Mouse (Mus musculus): ENCODE results near the gene Mipep. TPM values are rescaled to one million over a fixed set of nuclear protein-coding genes. Genes with fewer than 3 reads are reported as not detected.

The Mipep gene
- polyA plus RNA-seq, 1 experiment from 2014 or later: 20.3 TPM

DNA sequence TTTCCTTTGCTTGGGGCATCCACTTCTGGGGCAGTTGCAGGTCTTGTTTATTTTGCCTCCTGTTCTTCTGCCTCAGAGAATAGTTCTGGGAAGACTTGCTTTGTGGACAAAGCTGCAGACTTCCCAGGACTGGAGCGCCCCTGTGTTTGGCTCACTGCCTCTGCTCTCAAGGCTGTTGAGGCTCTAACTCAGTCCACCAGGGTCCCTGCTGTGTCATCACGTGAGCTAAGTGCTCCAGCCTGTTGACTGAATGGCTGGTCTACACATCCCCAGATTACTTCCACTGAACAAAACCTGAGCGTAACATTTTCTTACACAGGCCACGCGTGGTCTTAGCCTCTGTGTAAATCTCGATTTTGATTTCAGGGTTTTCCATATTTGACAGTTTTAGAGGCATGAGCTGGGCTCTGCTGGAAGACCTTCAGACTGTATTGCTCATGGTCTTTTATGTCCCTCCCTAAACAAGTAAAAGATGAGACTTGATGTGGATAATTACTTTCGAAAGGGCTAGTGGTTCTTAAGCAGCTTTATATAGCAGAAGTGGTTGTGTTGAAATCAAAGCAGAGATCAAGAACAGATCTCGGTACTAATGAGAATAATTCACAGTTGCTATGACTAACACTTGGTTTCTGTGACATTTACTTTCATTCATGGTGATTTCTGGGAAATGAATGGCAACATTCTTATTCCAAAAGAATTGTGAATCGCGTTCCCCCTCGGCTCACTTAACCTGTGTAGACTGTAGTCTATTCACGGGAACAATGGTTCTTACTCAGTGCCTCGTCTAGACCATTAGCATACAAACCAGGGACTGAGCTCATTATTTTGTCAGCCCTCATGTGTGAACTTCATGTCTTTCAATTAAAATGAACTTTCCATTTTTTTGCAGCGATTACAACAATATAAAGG, 31.2 kb upstream of the Mipep start:
- H3K9me3 ChIP-seq (replicated peaks; ENCODE audit: control insufficient read depth, low read length, poor library complexity, severe bottlenecking): no peaks in the 10 kb centered on the region
- no peaks in the 10 kb centered on the region for H3K27me3 ChIP-seq (ENCODE audit: control insufficient read depth, insufficient read depth, low read depth, low read length)
- H3K27ac ChIP-seq (ENCODE audit: low read length): no peak overlapping the region
- H3K4me2 ChIP-seq (ENCODE audit: low read length): no peak overlapping the region
- H3K36me3 ChIP-seq (ENCODE audit: control insufficient read depth, insufficient read depth, low read length): no peaks in the 10 kb centered on the region
- 49% methylated on average over 14 of the region's 14 CpGs for WGBS
- H3K9ac ChIP-seq (ENCODE audit: low read depth, low read length): no peak overlapping the region
- no peaks in the 10 kb centered on the region for H3K4me1 ChIP-seq (ENCODE audit: control insufficient read depth, insufficient read depth, low read length)
- H3K4me3 ChIP-seq (ENCODE audit: low read depth, low read length): no peak overlapping the region
- ATAC-seq: peak; percentile 59

DNA sequence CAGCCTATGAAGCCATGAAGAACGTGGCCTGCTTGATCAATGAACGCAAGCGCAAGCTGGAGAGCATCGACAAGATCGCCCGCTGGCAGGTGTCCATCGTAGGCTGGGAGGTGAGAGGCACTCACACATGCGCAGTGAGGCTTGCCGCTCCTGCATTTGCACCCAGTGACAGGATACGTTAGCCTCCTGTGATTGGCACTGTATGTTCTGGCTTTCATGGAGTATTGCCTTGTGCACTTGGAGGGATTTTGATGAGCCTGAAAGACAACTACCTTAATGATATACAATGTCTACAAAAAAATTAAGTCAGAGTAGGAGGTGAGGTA, 30.6 kb upstream of the Mipep start:
- WGBS: 66% methylated on average over 10 of the region's 10 CpGs
- Histone ChIP-seq H3K4me3 (ENCODE audit: low read depth, low read length) (no peak overlapping the region), H3K4me2 (ENCODE audit: low read length) (no peak overlapping the region), H3K9me3 (replicated peaks; ENCODE audit: control insufficient read depth, low read length, poor library complexity, severe bottlenecking) (no peaks in the 10 kb centered on the region), H3K27ac (ENCODE audit: low read length) (no peak overlapping the region), H3K4me1 (ENCODE audit: control insufficient read depth, insufficient read depth, low read length) (no peaks in the 10 kb centered on the region), H3K27me3 (ENCODE audit: control insufficient read depth, insufficient read depth, low read depth, low read length) (no peaks in the 10 kb centered on the region), H3K9ac (ENCODE audit: low read depth, low read length) (no peak overlapping the region), H3K36me3 (ENCODE audit: control insufficient read depth, insufficient read depth, low read length) (no peaks in the 10 kb centered on the region)
- peak; percentile 46; the same call in 1 of the 2 replicates for ATAC-seq

DNA sequence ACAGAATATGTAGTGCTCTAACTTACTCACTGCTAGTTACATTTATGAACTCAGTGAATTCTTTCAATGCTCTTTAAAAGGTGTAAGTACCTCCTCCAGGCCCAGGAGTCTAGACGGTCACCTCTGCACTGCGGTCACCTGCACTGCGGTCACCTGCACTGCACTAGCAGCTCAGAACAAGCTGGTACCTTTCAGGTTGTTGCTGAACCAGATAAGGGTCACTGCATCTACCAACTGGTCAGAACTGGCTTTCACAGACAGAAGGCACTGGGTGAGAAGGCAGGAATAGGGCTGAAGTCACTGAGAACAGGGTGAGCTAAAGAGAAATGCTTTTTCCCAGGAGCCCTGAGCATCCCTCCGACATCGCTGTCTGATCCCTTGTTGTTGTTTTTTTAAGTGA, 29.7 kb upstream of the Mipep start:
- no peaks in the 10 kb centered on the region for H3K27me3 ChIP-seq (ENCODE audit: control insufficient read depth, insufficient read depth, low read depth, low read length)
- no peak for ATAC-seq
- H3K4me3 ChIP-seq (ENCODE audit: low read depth, low read length): no peak overlapping the region
- no peaks in the 10 kb centered on the region for H3K4me1 ChIP-seq (ENCODE audit: control insufficient read depth, insufficient read depth, low read length)
- WGBS: 95% methylated on average over 5 of the region's 5 CpGs
- H3K9me3 ChIP-seq (replicated peaks; ENCODE audit: control insufficient read depth, low read length, poor library complexity, severe bottlenecking): no peaks in the 10 kb centered on the region
- H3K27ac ChIP-seq (ENCODE audit: low read length): no peak overlapping the region
- no peak overlapping the region for H3K9ac ChIP-seq (ENCODE audit: low read depth, low read length)
- H3K4me2 ChIP-seq (ENCODE audit: low read length): no peak overlapping the region
- H3K36me3 ChIP-seq (ENCODE audit: control insufficient read depth, insufficient read depth, low read length): no peaks in the 10 kb centered on the region

DNA sequence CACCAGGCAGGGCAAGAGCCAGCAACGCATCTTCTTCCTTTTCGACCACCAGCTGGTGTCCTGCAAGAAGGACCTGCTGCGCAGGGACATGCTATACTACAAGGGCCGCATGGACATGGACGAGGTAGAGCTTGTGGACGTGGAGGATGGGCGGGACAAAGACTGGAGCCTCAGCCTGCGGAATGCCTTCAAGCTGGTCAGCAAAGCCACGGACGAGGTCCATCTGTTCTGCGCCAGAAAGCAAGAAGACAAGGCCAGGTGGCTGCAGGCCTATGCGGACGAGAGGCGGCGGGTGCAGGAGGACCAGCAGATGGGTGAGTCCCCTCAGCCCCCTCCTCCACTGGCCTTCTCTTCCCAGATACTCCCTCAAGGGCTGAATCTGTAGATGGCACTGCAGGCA, 28.1 kb upstream of the Mipep start:
- no peaks in the 10 kb centered on the region for H3K27me3 ChIP-seq (ENCODE audit: control insufficient read depth, insufficient read depth, low read depth, low read length)
- H3K36me3 ChIP-seq (ENCODE audit: control insufficient read depth, insufficient read depth, low read length): no peaks in the 10 kb centered on the region
- no peak overlapping the region for H3K27ac ChIP-seq (ENCODE audit: low read length)
- H3K4me3 ChIP-seq (ENCODE audit: low read depth, low read length): no peak overlapping the region
- WGBS: 94% methylated on average over 15 of the region's 15 CpGs
- no peak overlapping the region for H3K4me2 ChIP-seq (ENCODE audit: low read length)
- no peaks in the 10 kb centered on the region for H3K4me1 ChIP-seq (ENCODE audit: control insufficient read depth, insufficient read depth, low read length)
- H3K9me3 ChIP-seq (replicated peaks; ENCODE audit: control insufficient read depth, low read length, poor library complexity, severe bottlenecking): no peaks in the 10 kb centered on the region
- no peak for ATAC-seq
- H3K9ac ChIP-seq (ENCODE audit: low read depth, low read length): no peak overlapping the region

DNA sequence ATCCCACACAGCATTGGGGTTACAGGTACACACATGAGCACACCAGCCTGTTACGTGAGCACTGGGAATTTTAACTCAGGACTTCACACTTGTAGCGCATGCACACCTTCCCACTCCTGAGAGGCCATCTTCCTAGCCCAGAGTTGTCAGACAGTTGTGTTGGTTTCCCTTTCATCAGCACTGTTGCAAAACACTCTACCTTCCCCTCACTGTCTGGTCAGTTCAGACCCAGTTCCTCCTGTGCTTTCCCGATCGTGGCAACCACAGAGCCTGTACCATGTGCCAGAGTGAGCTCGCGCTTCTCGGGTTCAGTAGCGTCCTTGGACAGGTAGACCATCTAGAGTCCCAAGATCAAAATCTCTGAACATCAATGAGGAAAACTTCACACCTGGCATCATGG, 27.1 kb upstream of the Mipep start:
- WGBS: 92% methylated on average over 8 of the region's 8 CpGs
- Histone ChIP-seq H3K27me3 (ENCODE audit: control insufficient read depth, insufficient read depth, low read depth, low read length) (no peaks in the 10 kb centered on the region), H3K9me3 (replicated peaks; ENCODE audit: control insufficient read depth, low read length, poor library complexity, severe bottlenecking) (no peaks in the 10 kb centered on the region), H3K36me3 (ENCODE audit: control insufficient read depth, insufficient read depth, low read length) (no peaks in the 10 kb centered on the region), H3K27ac (ENCODE audit: low read length) (no peak overlapping the region), H3K9ac (ENCODE audit: low read depth, low read length) (no peak overlapping the region), H3K4me2 (ENCODE audit: low read length) (no peak overlapping the region), H3K4me3 (ENCODE audit: low read depth, low read length) (no peak overlapping the region), H3K4me1 (ENCODE audit: control insufficient read depth, insufficient read depth, low read length) (no peaks in the 10 kb centered on the region)
- ATAC-seq: no peak

DNA sequence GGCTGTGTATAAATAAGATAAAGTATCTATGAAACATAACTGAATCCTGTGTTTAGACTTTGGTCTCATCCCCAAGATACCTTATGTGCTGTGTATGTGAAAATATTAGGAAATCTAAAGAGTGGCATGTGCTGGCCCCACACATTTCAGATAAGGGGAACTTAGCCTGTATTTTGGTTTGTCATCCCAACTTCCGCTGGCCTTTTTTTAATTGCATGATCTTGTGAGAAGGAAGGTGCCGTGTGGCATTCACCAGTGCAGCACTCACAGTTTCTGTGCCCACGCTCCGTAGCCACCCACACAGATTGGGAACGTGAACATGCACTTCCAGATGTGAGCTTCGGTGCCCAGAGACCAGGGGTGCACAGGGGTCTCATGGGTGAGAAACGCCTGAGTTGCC, 26.7 kb upstream of the Mipep start:
- no peak for ATAC-seq
- Histone ChIP-seq H3K9ac (ENCODE audit: low read depth, low read length) (no peak overlapping the region), H3K27ac (ENCODE audit: low read length) (no peak overlapping the region), H3K36me3 (ENCODE audit: control insufficient read depth, insufficient read depth, low read length) (no peaks in the 10 kb centered on the region), H3K4me2 (ENCODE audit: low read length) (no peak overlapping the region), H3K27me3 (ENCODE audit: control insufficient read depth, insufficient read depth, low read depth, low read length) (no peaks in the 10 kb centered on the region), H3K9me3 (replicated peaks; ENCODE audit: control insufficient read depth, low read length, poor library complexity, severe bottlenecking) (no peaks in the 10 kb centered on the region), H3K4me3 (ENCODE audit: low read depth, low read length) (no peak overlapping the region), H3K4me1 (ENCODE audit: control insufficient read depth, insufficient read depth, low read length) (no peaks in the 10 kb centered on the region)
- 97% methylated on average over 7 of the region's 7 CpGs for WGBS

DNA sequence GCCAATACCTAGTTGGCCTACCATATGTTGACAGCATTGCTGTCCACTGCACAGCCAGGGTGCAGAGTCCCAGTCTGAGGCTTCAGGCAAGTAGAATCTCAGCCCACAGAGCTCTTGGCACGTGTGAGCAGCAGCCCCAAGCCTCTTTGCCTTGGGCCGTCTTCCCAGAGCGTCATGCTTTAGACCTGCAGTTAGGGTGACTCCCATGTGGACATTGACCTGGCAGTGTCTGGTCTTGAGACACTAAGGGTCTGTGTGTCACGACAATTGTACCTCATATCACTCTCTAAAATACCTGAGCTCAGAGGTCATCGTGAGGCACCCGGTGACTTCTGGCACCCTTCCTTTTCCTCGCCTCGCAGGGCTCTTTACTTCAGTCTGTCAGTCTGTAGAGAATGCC, 25.3 kb upstream of the Mipep start:
- Histone ChIP-seq H3K4me1 (ENCODE audit: control insufficient read depth, insufficient read depth, low read length) (no peaks in the 10 kb centered on the region), H3K9me3 (replicated peaks; ENCODE audit: control insufficient read depth, low read length, poor library complexity, severe bottlenecking) (no peaks in the 10 kb centered on the region), H3K36me3 (ENCODE audit: control insufficient read depth, insufficient read depth, low read length) (no peaks in the 10 kb centered on the region), H3K27ac (ENCODE audit: low read length) (no peak overlapping the region), H3K27me3 (ENCODE audit: control insufficient read depth, insufficient read depth, low read depth, low read length) (no peaks in the 10 kb centered on the region), H3K4me3 (ENCODE audit: low read depth, low read length) (no peak overlapping the region), H3K4me2 (ENCODE audit: low read length) (no peak overlapping the region), H3K9ac (ENCODE audit: low read depth, low read length) (no peak overlapping the region)
- no peak for ATAC-seq
- WGBS: 96% methylated on average over 8 of the region's 8 CpGs

DNA sequence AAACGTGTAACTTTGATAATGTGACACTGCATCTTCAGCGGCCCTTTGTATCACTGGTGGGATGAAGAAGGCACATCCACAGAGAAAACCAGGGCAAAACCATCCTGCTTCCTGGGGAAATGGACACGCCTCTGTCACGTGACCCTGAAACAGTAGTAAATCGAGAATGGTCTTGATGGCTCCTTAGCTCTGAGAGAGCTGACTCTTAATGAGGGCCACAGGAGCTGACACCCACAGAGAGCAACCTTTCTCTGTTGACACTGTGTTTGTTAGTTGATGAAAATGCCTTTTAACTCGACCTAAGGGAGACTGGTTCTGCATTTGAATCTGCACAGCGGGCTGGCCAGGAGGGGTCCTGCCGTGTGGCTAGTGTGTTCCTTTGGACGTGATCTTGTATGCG, 22.6 kb upstream of the Mipep start:
- H3K4me2 ChIP-seq (ENCODE audit: low read length): no peak overlapping the region
- no peaks in the 10 kb centered on the region for H3K36me3 ChIP-seq (ENCODE audit: control insufficient read depth, insufficient read depth, low read length)
- no peaks in the 10 kb centered on the region for H3K4me1 ChIP-seq (ENCODE audit: control insufficient read depth, insufficient read depth, low read length)
- H3K9ac ChIP-seq (ENCODE audit: low read depth, low read length): no peak overlapping the region
- H3K27ac ChIP-seq (ENCODE audit: low read length): no peak overlapping the region
- H3K27me3 ChIP-seq (ENCODE audit: control insufficient read depth, insufficient read depth, low read depth, low read length): no peaks in the 10 kb centered on the region
- WGBS: 69% methylated on average over 10 of the region's 10 CpGs
- ATAC-seq: no peak
- no peak overlapping the region for H3K4me3 ChIP-seq (ENCODE audit: low read depth, low read length)
- no peaks in the 10 kb centered on the region for H3K9me3 ChIP-seq (replicated peaks; ENCODE audit: control insufficient read depth, low read length, poor library complexity, severe bottlenecking)

DNA sequence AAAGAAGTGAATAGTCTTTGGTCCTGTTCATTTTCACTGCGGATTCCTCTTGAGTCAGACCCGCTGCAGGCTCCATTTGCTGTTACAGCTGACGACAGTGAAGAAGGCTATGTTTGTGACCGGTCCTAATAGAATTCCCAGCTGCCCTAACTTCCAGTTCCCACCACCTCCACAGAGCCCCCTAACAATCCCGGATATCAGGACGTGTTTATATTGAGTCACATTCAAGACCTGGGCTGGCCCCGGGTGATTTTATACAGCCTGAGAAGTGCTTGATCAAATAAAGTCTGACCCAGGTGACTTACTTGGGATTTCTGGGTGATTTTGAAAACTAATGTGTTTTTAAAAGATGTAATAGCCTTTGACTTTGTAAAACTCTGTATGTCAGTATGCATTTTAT, 21.6 kb upstream of the Mipep start:
- H3K36me3 ChIP-seq (ENCODE audit: control insufficient read depth, insufficient read depth, low read length): no peaks in the 10 kb centered on the region
- H3K27ac ChIP-seq (ENCODE audit: low read length): no peak overlapping the region
- ATAC-seq: no peak
- 80% methylated on average over 7 of the region's 7 CpGs for WGBS
- no peak overlapping the region for H3K9ac ChIP-seq (ENCODE audit: low read depth, low read length)
- H3K27me3 ChIP-seq (ENCODE audit: control insufficient read depth, insufficient read depth, low read depth, low read length): no peaks in the 10 kb centered on the region
- H3K9me3 ChIP-seq (replicated peaks; ENCODE audit: control insufficient read depth, low read length, poor library complexity, severe bottlenecking): no peaks in the 10 kb centered on the region
- H3K4me2 ChIP-seq (ENCODE audit: low read length): no peak overlapping the region
- H3K4me3 ChIP-seq (ENCODE audit: low read depth, low read length): no peak overlapping the region
- no peaks in the 10 kb centered on the region for H3K4me1 ChIP-seq (ENCODE audit: control insufficient read depth, insufficient read depth, low read length)

Data from midbrain, embryonic 16.5 days (tissue).